21 mouse cellular contexts compared by ENCODE assay signal in genomic region chr5:63837851-63838250, GRCm38 (mm10). TPM values are rescaled to one million over a fixed set of nuclear protein-coding genes. Genes with fewer than 3 reads are reported as not detected.
DNase-seq lines count a peak whose midpoint lies in the region; ATAC-seq and TF ChIP-seq lines count a peak whose summit lies in the region.
"Had no signal": no experiment of that assay in that cellular context is flagged by ENCODE, and none has a peak within 500 bp of the region (broad histone marks: within the 10 kb centered on the region; RNA-seq: fewer than 3 reads in every experiment).

No protein-coding gene starts in this region.

- H3K9me3 ChIP-seq in liver, embryonic 11.5 days (ENCODE audit: control insufficient read depth, low read length) = no peaks in the 10 kb centered on the region
- H3K9me3 ChIP-seq in liver, postnatal 0 days (ENCODE audit: low read length) = no peaks in the 10 kb centered on the region
- no peaks in the 10 kb centered on the region for H3K9me3 ChIP-seq in liver, embryonic 15.5 days (replicated peaks)
- H3K9me3 ChIP-seq in stomach, embryonic 16.5 days (replicated peaks; ENCODE audit: control insufficient read depth, low read length) = no peaks in the 10 kb centered on the region
- H3K9me3 ChIP-seq: embryonic facial prominence, embryonic 13.5 days; forebrain, embryonic 12.5 days; heart, embryonic 15.5 days had no signal

- peaks cover 7% of the 10 kb centered on the region; the same call in 1 of the 2 replicates for H3K4me1 ChIP-seq in liver, embryonic 11.5 days (replicated peaks; ENCODE audit: control insufficient read depth, insufficient read depth, low read length)
- H3K4me1 ChIP-seq in liver, postnatal 0 days (ENCODE audit: insufficient read depth) = peaks cover 16% of the 10 kb centered on the region
- H3K4me1 ChIP-seq in liver, embryonic 15.5 days (replicated peaks) = peaks cover 21% of the 10 kb centered on the region
- 0 out of 2 replicates have a peak, but pooled peaks cover 11% of the 10 kb centered on the region for H3K4me1 ChIP-seq in stomach, embryonic 16.5 days (ENCODE audit: control insufficient read depth, insufficient read depth, low read length)
- no peaks in the 10 kb centered on the region for H3K4me1 ChIP-seq in cerebellum, adult 2 months (ENCODE audit: control insufficient read depth, insufficient read depth, low read length)
- H3K4me1 ChIP-seq: forebrain, embryonic 12.5 days; heart, embryonic 15.5 days had no signal

- no peak for TF ChIP-seq CTCF in liver, postnatal 0 days (IDR thresholded peaks at IDR 0.05; ENCODE audit: low read depth)
- no peak for TF ChIP-seq CTCF in cerebellum, adult 2 months (IDR thresholded peaks at IDR 0.05; ENCODE audit: borderline replicate concordance, insufficient read depth, low read depth, low read length)

- H3K27me3 ChIP-seq in liver, embryonic 11.5 days (replicated peaks; ENCODE audit: control insufficient read depth, insufficient read depth, low read length) = no peaks in the 10 kb centered on the region
- no peaks in the 10 kb centered on the region for H3K27me3 ChIP-seq in liver, postnatal 0 days (ENCODE audit: insufficient read depth, low read length)
- no peaks in the 10 kb centered on the region for H3K27me3 ChIP-seq in liver, embryonic 15.5 days
- H3K27me3 ChIP-seq in stomach, embryonic 16.5 days (ENCODE audit: control insufficient read depth, insufficient read depth, low read length) = no peaks in the 10 kb centered on the region
- H3K27me3 ChIP-seq in cerebellum, adult 2 months (ENCODE audit: control insufficient read depth, insufficient read depth, low read length) = no peaks in the 10 kb centered on the region
- H3K27me3 ChIP-seq: CH12.LX; embryonic facial prominence, embryonic 13.5 days; forebrain, embryonic 12.5 days; heart, embryonic 15.5 days; Patski had no signal

- peak; percentile 51; the same call in 1 of the 2 replicates for ATAC-seq in liver, embryonic 11.5 days (replicated peaks; ENCODE audit: low FRiP score)
- ATAC-seq in liver, postnatal 0 days = no peak
- ATAC-seq in liver, embryonic 15.5 days (ENCODE audit: insufficient read depth) = peak; percentile 63
- ATAC-seq in stomach, embryonic 16.5 days (ENCODE audit: insufficient read depth, low FRiP score) = no peak
- ATAC-seq: activated CD4-positive, CD25-positive, alpha-beta regulatory T cell, adult 4 months; forebrain, postnatal 0 days; Patski had no signal

- no peak overlapping the region for H3K4me2 ChIP-seq in liver, embryonic 11.5 days
- no peak overlapping the region for H3K4me2 ChIP-seq in liver, postnatal 0 days (ENCODE audit: low read depth, low read length)
- no peak overlapping the region for H3K4me2 ChIP-seq in liver, embryonic 15.5 days
- H3K4me2 ChIP-seq in stomach, embryonic 16.5 days (ENCODE audit: low read depth, low read length) = no peak overlapping the region
- H3K4me2 ChIP-seq: embryonic facial prominence, embryonic 13.5 days; forebrain, embryonic 12.5 days; heart, embryonic 11.5 days; heart, embryonic 15.5 days had no signal

- no peak overlapping the region for H3K4me3 ChIP-seq in liver, embryonic 11.5 days (ENCODE audit: low read depth, low read length)
- no peak overlapping the region for H3K4me3 ChIP-seq in liver, postnatal 0 days (ENCODE audit: low read depth, low read length)
- H3K4me3 ChIP-seq in liver, embryonic 15.5 days (replicated peaks) = no peak overlapping the region
- H3K4me3 ChIP-seq in stomach, embryonic 16.5 days (replicated peaks; ENCODE audit: low read length) = no peak overlapping the region
- H3K4me3 ChIP-seq in cerebellum, adult 2 months (replicated peaks; ENCODE audit: insufficient read depth, low read depth, low read length) = no peak overlapping the region
- H3K4me3 ChIP-seq: embryonic facial prominence, embryonic 13.5 days; forebrain, embryonic 12.5 days; heart, adult 2 months; heart, embryonic 15.5 days had no signal

- TF ChIP-seq POLR2A in cerebellum, adult 2 months (IDR thresholded peaks at IDR 0.05; ENCODE audit: borderline replicate concordance, insufficient read depth, low read length) = no peak

- no peak overlapping the region for H3K9ac ChIP-seq in liver, embryonic 11.5 days (ENCODE audit: low read depth, low read length)
- H3K9ac ChIP-seq in liver, postnatal 0 days (replicated peaks) = no peak overlapping the region
- no peak overlapping the region for H3K9ac ChIP-seq in liver, embryonic 15.5 days
- no peak overlapping the region for H3K9ac ChIP-seq in stomach, embryonic 16.5 days (ENCODE audit: low read length)
- H3K9ac ChIP-seq: embryonic facial prominence, embryonic 13.5 days; forebrain, embryonic 12.5 days; forebrain, postnatal 0 days; heart, embryonic 15.5 days had no signal

- no peak for TF ChIP-seq EP300 in liver, postnatal 0 days (IDR thresholded peaks at IDR 0.05; ENCODE audit: low read depth)

- no peak overlapping the region for H3K27ac ChIP-seq in liver, embryonic 11.5 days (ENCODE audit: low read depth, low read length)
- no peak overlapping the region for H3K27ac ChIP-seq in liver, postnatal 0 days (ENCODE audit: low read depth)
- no peak overlapping the region for H3K27ac ChIP-seq in liver, embryonic 15.5 days (replicated peaks)
- peak overlapping the region; percentile 6; the same call in 1 of the 2 replicates for H3K27ac ChIP-seq in stomach, embryonic 16.5 days (ENCODE audit: low read length)
- no peak overlapping the region for H3K27ac ChIP-seq in cerebellum, adult 2 months (ENCODE audit: insufficient read depth, low read length)
- H3K27ac ChIP-seq: embryonic facial prominence, embryonic 13.5 days; forebrain, embryonic 12.5 days; heart, adult 2 months; heart, embryonic 15.5 days had no signal

- WGBS in liver, embryonic 11.5 days = 72% methylated on average over 2 of the region's 2 CpGs
- 65% methylated on average over 2 of the region's 2 CpGs for WGBS in liver, postnatal 0 days (ENCODE audit: insufficient replicate concordance)
- WGBS in liver, embryonic 15.5 days (ENCODE audit: insufficient replicate concordance) = 48% methylated on average over 2 of the region's 2 CpGs
- 75% methylated on average over 2 of the region's 2 CpGs for WGBS in stomach, embryonic 16.5 days
- 95% methylated on average over 2 of the region's 2 CpGs for WGBS in cerebellum, adult 2 months

- no peak for DNase-seq in liver, embryonic 11.5 days (ENCODE audit: low spot score)
- DNase-seq in liver, postnatal 0 days = no peak
- no peak for DNase-seq in thymus, postnatal 25 days
- DNase-seq in cerebellum, adult 2 months = no peak
- DNase-seq: adrenal gland, postnatal 14 days; cerebellum, adult 11-12 months; cerebellum, adult 9-11 months; cerebellum, postnatal 36 days; forebrain, postnatal 0 days; gastrocnemius, postnatal 14 days; heart, adult 2 months; heart, postnatal 14 days had no signal

- no peaks in the 10 kb centered on the region for H3K36me3 ChIP-seq in liver, embryonic 11.5 days (ENCODE audit: control insufficient read depth, insufficient read depth, low read length)
- no peaks in the 10 kb centered on the region for H3K36me3 ChIP-seq in liver, postnatal 0 days (replicated peaks; ENCODE audit: insufficient read depth, low read length)
- H3K36me3 ChIP-seq in liver, embryonic 15.5 days (replicated peaks) = no peaks in the 10 kb centered on the region
- H3K36me3 ChIP-seq in stomach, embryonic 16.5 days (ENCODE audit: control insufficient read depth, insufficient read depth, low read length) = no peaks in the 10 kb centered on the region
- H3K36me3 ChIP-seq: embryonic facial prominence, embryonic 13.5 days; forebrain, embryonic 12.5 days; heart, embryonic 15.5 days had no signal

RNA-seq across cellular contexts. Expression of gene 0610040J01Rik, which starts 25.7 kb away (rescaled TPM):
- 11.8 and 15.4 TPM in 2 replicates for polyA plus RNA-seq in liver, embryonic 11.5 days (2014; fragmentation: Nextera tagmentation; extraction: Ambion mirVana)
- 26.8 and 31.7 TPM in 2 replicates for polyA plus RNA-seq in liver, postnatal 0 days (2015; fragmentation: Nextera tagmentation; extraction: Ambion mirVana)
- 20.4 and 24.6 TPM in 2 replicates for polyA plus RNA-seq in liver, embryonic 15.5 days (2015; fragmentation: Nextera tagmentation; extraction: Ambion mirVana)
- polyA plus RNA-seq in stomach, embryonic 16.5 days (2015; fragmentation: Nextera tagmentation; extraction: Ambion mirVana) = 53.9 and 62.5 TPM in 2 replicates
- polyA plus RNA-seq in cerebellum, adult 2 months (2012; rRNA removed) = 8.9 and 9.2 TPM in 2 replicates
- polyA plus RNA-seq: activated CD4-positive, CD25-positive, alpha-beta regulatory T cell, adult 4 months had no signal

Comparison
In these comparisons a context has a peak if more than half of its experiments do, and no peak if none do; other contexts are left out.
1. ATAC-seq: peak in liver, embryonic 11.5 days (single experiment) and liver, embryonic 15.5 days (single experiment); none in liver, postnatal 0 days (single experiment) and stomach, embryonic 16.5 days (single experiment).